Mouse (Mus musculus) heart, adult 2 months (tissue): ENCODE data around the gene Tmem145.

Experiments used
- CTCF ChIP-seq: fragments of 200-600 bp; IDR thresholded peaks from 2 replicates; pipeline ENCODE4 v1.8.1; 2022; ENCODE audit warnings: antibody characterized with exemption, mild to moderate bottlenecking, moderate library complexity
- EP300 ChIP-seq: fragments of 200-500 bp; IDR thresholded peaks from 2 replicates; pipeline ENCODE4 v1.6.1; 2011; ENCODE audit warnings: low read depth, low read length, control low read depth; ENCODE audit not compliant: insufficient read depth
- POLR2A ChIP-seq: fragments of 200-500 bp; IDR thresholded peaks from 2 replicates; pipeline ENCODE4 v1.6.1; 2011; ENCODE audit warnings: mild to moderate bottlenecking, low read depth, low read length, control low read depth; ENCODE audit not compliant: insufficient read depth

GRCm38 (mm10) chr7:25266180-25266962 is 39.5 kb upstream of the Tmem145 start:
- TF ChIP-seq CTCF (no peak), POLR2A (no peak), EP300 (no peak)
